Mouse (Mus musculus): ENCODE data around the gene Vmp1. TPM values are rescaled to one million over a fixed set of nuclear protein-coding genes. Genes with fewer than 3 reads are reported as not detected.

Gene Vmp1
- polyA plus RNA-seq, 1 experiment from 2014 or later = 101 TPM

- Histone ChIP-seq H3K9ac (ENCODE audit: low read length) (no peak overlapping the region), H3K4me1 (replicated peaks; ENCODE audit: control insufficient read depth, insufficient read depth, low read length) (no peaks in the 10 kb centered on the region), H3K4me2 (ENCODE audit: low read depth, low read length) (no peak overlapping the region), H3K9me3 (ENCODE audit: control insufficient read depth, low read length) (no peaks in the 10 kb centered on the region), H3K27me3 (ENCODE audit: control insufficient read depth, insufficient read depth, low read depth, low read length) (no peaks in the 10 kb centered on the region), H3K36me3 (ENCODE audit: control insufficient read depth, insufficient read depth, low read length) (peaks cover 54% of the 10 kb centered on the region), H3K27ac (ENCODE audit: low read length) (no peak overlapping the region), H3K4me3 (ENCODE audit: low read length) (no peak overlapping the region)
- 91% methylated on average over 4 of the region's 4 CpGs for WGBS
- ATAC-seq (ENCODE audit: low read depth) = no peak
Observed at GRCm38 (mm10) chr11:86701151-86701550, 17.5 kb upstream of the Vmp1 start.

GRCm38 (mm10) chr11:86695461-86695860 is 11.8 kb upstream of the Vmp1 start:
- Histone ChIP-seq H3K27me3 (ENCODE audit: control insufficient read depth, insufficient read depth, low read depth, low read length) (no peaks in the 10 kb centered on the region), H3K9me3 (ENCODE audit: control insufficient read depth, low read length) (no peaks in the 10 kb centered on the region), H3K4me1 (replicated peaks; ENCODE audit: control insufficient read depth, insufficient read depth, low read length) (no peaks in the 10 kb centered on the region), H3K4me3 (ENCODE audit: low read length) (no peak overlapping the region), H3K27ac (ENCODE audit: low read length) (no peak overlapping the region), H3K36me3 (ENCODE audit: control insufficient read depth, insufficient read depth, low read length) (peaks cover 32% of the 10 kb centered on the region), H3K9ac (ENCODE audit: low read length) (no peak overlapping the region), H3K4me2 (ENCODE audit: low read depth, low read length) (no peak overlapping the region)
- WGBS = 75% methylated on average over 4 of the region's 4 CpGs
- ATAC-seq (ENCODE audit: low read depth) = no peak

- no peak for ATAC-seq (ENCODE audit: low read depth)
- H3K9ac ChIP-seq (ENCODE audit: low read length) = no peak overlapping the region
- no peaks in the 10 kb centered on the region for H3K27me3 ChIP-seq (ENCODE audit: control insufficient read depth, insufficient read depth, low read depth, low read length)
- H3K27ac ChIP-seq (ENCODE audit: low read length) = no peak overlapping the region
- 85% methylated on average over 2 of the region's 2 CpGs for WGBS
- peaks cover 31% of the 10 kb centered on the region for H3K36me3 ChIP-seq (ENCODE audit: control insufficient read depth, insufficient read depth, low read length)
- no peaks in the 10 kb centered on the region for H3K4me1 ChIP-seq (replicated peaks; ENCODE audit: control insufficient read depth, insufficient read depth, low read length)
- H3K4me3 ChIP-seq (ENCODE audit: low read length) = no peak overlapping the region
- no peak overlapping the region for H3K4me2 ChIP-seq (ENCODE audit: low read depth, low read length)
- H3K9me3 ChIP-seq (ENCODE audit: control insufficient read depth, low read length) = no peaks in the 10 kb centered on the region
Observed at GRCm38 (mm10) chr11:86692546-86692945, 8.9 kb upstream of the Vmp1 start.

GRCm38 (mm10) chr11:86691956-86692355 is 8.3 kb upstream of the Vmp1 start:
- Histone ChIP-seq H3K4me3 (ENCODE audit: low read length) (no peak overlapping the region), H3K27me3 (ENCODE audit: control insufficient read depth, insufficient read depth, low read depth, low read length) (no peaks in the 10 kb centered on the region), H3K4me1 (replicated peaks; ENCODE audit: control insufficient read depth, insufficient read depth, low read length) (no peaks in the 10 kb centered on the region), H3K36me3 (ENCODE audit: control insufficient read depth, insufficient read depth, low read length) (peaks cover 27% of the 10 kb centered on the region), H3K9me3 (ENCODE audit: control insufficient read depth, low read length) (no peaks in the 10 kb centered on the region), H3K27ac (ENCODE audit: low read length) (no peak overlapping the region), H3K9ac (ENCODE audit: low read length) (no peak overlapping the region), H3K4me2 (ENCODE audit: low read depth, low read length) (no peak overlapping the region)
- ATAC-seq (ENCODE audit: low read depth) = no peak
- 97% methylated on average over 2 of the region's 2 CpGs for WGBS

- Histone ChIP-seq H3K27me3 (ENCODE audit: control insufficient read depth, insufficient read depth, low read depth, low read length) (no peaks in the 10 kb centered on the region), H3K4me1 (replicated peaks; ENCODE audit: control insufficient read depth, insufficient read depth, low read length) (no peaks in the 10 kb centered on the region), H3K36me3 (ENCODE audit: control insufficient read depth, insufficient read depth, low read length) (peaks cover 26% of the 10 kb centered on the region), H3K4me3 (ENCODE audit: low read length) (no peak overlapping the region), H3K9me3 (ENCODE audit: control insufficient read depth, low read length) (no peaks in the 10 kb centered on the region), H3K4me2 (ENCODE audit: low read depth, low read length) (no peak overlapping the region), H3K27ac (ENCODE audit: low read length) (no peak overlapping the region), H3K9ac (ENCODE audit: low read length) (no peak overlapping the region)
- ATAC-seq (ENCODE audit: low read depth) = no peak
- WGBS = 91% methylated on average over 3 of the region's 3 CpGs
Observed at GRCm38 (mm10) chr11:86691482-86691881, 7.8 kb upstream of the Vmp1 start.

- no peak overlapping the region for H3K27ac ChIP-seq (ENCODE audit: low read length)
- peaks cover 24% of the 10 kb centered on the region for H3K36me3 ChIP-seq (ENCODE audit: control insufficient read depth, insufficient read depth, low read length)
- no peak overlapping the region for H3K4me3 ChIP-seq (ENCODE audit: low read length)
- no peak overlapping the region for H3K4me2 ChIP-seq (ENCODE audit: low read depth, low read length)
- peaks cover 2% of the 10 kb centered on the region for H3K4me1 ChIP-seq (replicated peaks; ENCODE audit: control insufficient read depth, insufficient read depth, low read length)
- no peak overlapping the region for H3K9ac ChIP-seq (ENCODE audit: low read length)
- no peaks in the 10 kb centered on the region for H3K9me3 ChIP-seq (ENCODE audit: control insufficient read depth, low read length)
- ATAC-seq (ENCODE audit: low read depth) = no peak
- H3K27me3 ChIP-seq (ENCODE audit: control insufficient read depth, insufficient read depth, low read depth, low read length) = no peaks in the 10 kb centered on the region
- WGBS = 83% methylated on average over 3 of the region's 3 CpGs
Observed at GRCm38 (mm10) chr11:86690383-86690782, 6.7 kb upstream of the Vmp1 start.

GRCm38 (mm10) chr11:86685366-86685765 is 1.7 kb upstream of the Vmp1 start:
- Histone ChIP-seq H3K27me3 (ENCODE audit: control insufficient read depth, insufficient read depth, low read depth, low read length) (no peaks in the 10 kb centered on the region), H3K9me3 (ENCODE audit: control insufficient read depth, low read length) (no peaks in the 10 kb centered on the region), H3K27ac (ENCODE audit: low read length) (no peak overlapping the region), H3K4me3 (ENCODE audit: low read length) (peak overlapping the region; percentile 80; the same call in 1 of the 2 replicates), H3K36me3 (ENCODE audit: control insufficient read depth, insufficient read depth, low read length) (peaks cover 5% of the 10 kb centered on the region; the same call in 1 of the 2 replicates), H3K9ac (ENCODE audit: low read length) (peak overlapping the region; percentile 86; the same call in 1 of the 2 replicates), H3K4me2 (ENCODE audit: low read depth, low read length) (peak overlapping the region; percentile 67), H3K4me1 (replicated peaks; ENCODE audit: control insufficient read depth, insufficient read depth, low read length) (peaks cover 19% of the 10 kb centered on the region)
- ATAC-seq (ENCODE audit: low read depth) = no peak
- whole genome bisulfite sequencing = 79% methylated on average over 1 of the region's 1 CpGs

- Histone ChIP-seq H3K4me2 (ENCODE audit: low read depth, low read length) (peak overlapping the region; percentile 67), H3K27ac (ENCODE audit: low read length) (peak overlapping the region; percentile 89), H3K4me1 (replicated peaks; ENCODE audit: control insufficient read depth, insufficient read depth, low read length) (peaks cover 19% of the 10 kb centered on the region), H3K4me3 (ENCODE audit: low read length) (peak overlapping the region; percentile 80), H3K9ac (ENCODE audit: low read length) (peak overlapping the region; percentile 86), H3K9me3 (ENCODE audit: control insufficient read depth, low read length) (no peaks in the 10 kb centered on the region), H3K27me3 (ENCODE audit: control insufficient read depth, insufficient read depth, low read depth, low read length) (no peaks in the 10 kb centered on the region), H3K36me3 (ENCODE audit: control insufficient read depth, insufficient read depth, low read length) (no peaks in the 10 kb centered on the region)
- 4% methylated on average over 20 of the region's 20 CpGs for WGBS
- ATAC-seq (ENCODE audit: low read depth) = no peak
Observed at GRCm38 (mm10) chr11:86684126-86685012, 733 bp upstream of the Vmp1 start.

- Histone ChIP-seq H3K4me3 (ENCODE audit: low read length) (peak overlapping the region; percentile 80), H3K4me2 (ENCODE audit: low read depth, low read length) (peak overlapping the region; percentile 84), H3K4me1 (replicated peaks; ENCODE audit: control insufficient read depth, insufficient read depth, low read length) (peaks cover 19% of the 10 kb centered on the region), H3K27me3 (ENCODE audit: control insufficient read depth, insufficient read depth, low read depth, low read length) (no peaks in the 10 kb centered on the region), H3K27ac (ENCODE audit: low read length) (peak overlapping the region; percentile 89; the same call in 1 of the 2 replicates), H3K36me3 (ENCODE audit: control insufficient read depth, insufficient read depth, low read length) (no peaks in the 10 kb centered on the region), H3K9ac (ENCODE audit: low read length) (peak overlapping the region; percentile 86), H3K9me3 (ENCODE audit: control insufficient read depth, low read length) (no peaks in the 10 kb centered on the region)
- no peak for ATAC-seq (ENCODE audit: low read depth)
- 27% methylated on average over 7 of the region's 7 CpGs for WGBS
Observed at GRCm38 (mm10) chr11:86682861-86683260, 775 bp downstream of the Vmp1 start.
